Mouse (Mus musculus): Measurements from ENCODE around the gene Vmn1r84. TPM values are rescaled to one million over a fixed set of nuclear protein-coding genes. Genes with fewer than 3 reads are reported as not detected.

The Vmn1r84 gene
- polyA plus RNA-seq (2012; fragmentation: generic; extraction: Trizol), result not detected
- long read RNA-seq, experiment 1, result 0 reads
- long read RNA-seq, experiment 2, result 0 reads

DNA sequence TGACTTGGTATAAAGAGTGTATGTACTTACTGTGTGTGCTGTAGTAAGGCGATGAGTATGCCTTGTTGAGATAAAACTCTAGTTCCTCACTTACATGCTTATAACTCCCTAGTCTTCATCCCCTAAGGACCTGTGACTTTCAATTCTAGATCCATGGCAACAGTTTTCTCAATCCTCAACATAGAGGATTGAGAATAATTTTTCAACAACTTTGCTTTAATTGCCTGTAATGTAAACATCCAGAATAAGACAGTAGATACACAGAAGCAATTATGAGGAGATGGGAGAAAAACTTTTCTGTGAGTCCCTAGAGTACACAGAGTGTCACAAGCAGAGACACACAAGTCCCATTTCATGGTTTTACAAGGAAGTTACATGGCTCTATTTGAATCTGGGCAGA, at the start of gene Vmn1r84:
TSS of gene Vmn1r84 (minus strand) at position 101 of the 400 bp plus-strand sequence.
- Histone ChIP-seq H3K36me3 (ENCODE audit: control insufficient read depth, insufficient read depth) (no peaks in the 10 kb centered on the region), H3ac (ENCODE audit: control insufficient read depth, insufficient read length, low read depth) (no peak within 1 kb of the TSS), H3K27me3 (ENCODE audit: control insufficient read depth, insufficient read depth, insufficient read length) (no peaks in the 10 kb centered on the region), H3K79me3 (ENCODE audit: low read depth) (no peaks in the 10 kb centered on the region), H3K79me2 (ENCODE audit: control insufficient read depth, insufficient read depth) (no peaks in the 10 kb centered on the region), H3K4me3 (ENCODE audit: insufficient read depth, poor library complexity, severe bottlenecking) (no peak within 1 kb of the TSS)
- TF ChIP-seq CTCF (IDR thresholded peaks at IDR 0.05; ENCODE audit: control insufficient read depth, insufficient read depth, insufficient read length) (no peak), FOSL1 (IDR thresholded peaks at IDR 0.05; ENCODE audit: insufficient read depth, low read length, poor library complexity, severe bottlenecking) (no peak), USF1 (IDR thresholded peaks at IDR 0.05; ENCODE audit: low read depth) (no peak), MYOG (IDR thresholded peaks at IDR 0.05; ENCODE audit: control insufficient read depth, extremely low read depth, insufficient read length) (no peak), MAX (IDR thresholded peaks at IDR 0.05) (no peak), CEBPB (IDR thresholded peaks at IDR 0.05; ENCODE audit: low read depth) (no peak), MYOD1 (IDR thresholded peaks at IDR 0.05; ENCODE audit: control insufficient read depth, insufficient read length, low read depth) (no peak)

DNA sequence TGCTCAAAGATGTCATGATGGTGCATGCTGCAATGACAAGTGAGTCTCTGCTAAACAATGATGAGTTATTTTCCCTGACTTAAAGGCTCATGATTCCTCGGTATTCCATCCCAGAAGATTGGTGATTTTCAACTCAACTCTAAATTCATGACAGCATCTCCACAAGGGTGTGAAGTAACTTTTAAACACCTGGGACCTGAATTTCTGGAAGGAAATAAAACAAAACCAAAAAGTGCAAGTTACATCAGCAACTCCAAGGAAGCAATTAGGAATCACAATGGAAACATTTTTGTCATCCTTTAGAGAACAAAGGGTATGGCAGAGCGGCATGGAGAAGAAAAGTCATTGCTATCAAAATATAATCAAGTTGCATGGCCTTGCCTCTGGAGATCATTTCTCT, 39.7 kb downstream of the Vmn1r84 start, which contains the start of gene Vmn1r83:
TSS of gene Vmn1r83 (minus strand) at position 101 of the 400 bp plus-strand sequence.
- no peaks in the 10 kb centered on the region for H3K36me3 ChIP-seq (ENCODE audit: control insufficient read depth, insufficient read depth)
- H3K4me3 ChIP-seq (ENCODE audit: insufficient read depth, poor library complexity, severe bottlenecking), result no peak within 1 kb of the TSS
- no peaks in the 10 kb centered on the region for H3K79me3 ChIP-seq (ENCODE audit: low read depth)
- no peak within 1 kb of the TSS for H3ac ChIP-seq (ENCODE audit: control insufficient read depth, insufficient read length, low read depth)
- no peaks in the 10 kb centered on the region for H3K27me3 ChIP-seq (ENCODE audit: control insufficient read depth, insufficient read depth, insufficient read length)
- TF ChIP-seq CTCF (IDR thresholded peaks at IDR 0.05; ENCODE audit: control insufficient read depth, insufficient read depth, insufficient read length) (no peak), MAX (IDR thresholded peaks at IDR 0.05) (no peak), FOSL1 (IDR thresholded peaks at IDR 0.05; ENCODE audit: insufficient read depth, low read length, poor library complexity, severe bottlenecking) (no peak), USF1 (IDR thresholded peaks at IDR 0.05; ENCODE audit: low read depth) (no peak), MYOD1 (IDR thresholded peaks at IDR 0.05; ENCODE audit: control insufficient read depth, insufficient read length, low read depth) (no peak), CEBPB (IDR thresholded peaks at IDR 0.05; ENCODE audit: low read depth) (no peak), MYOG (IDR thresholded peaks at IDR 0.05; ENCODE audit: control insufficient read depth, extremely low read depth, insufficient read length) (no peak)
- H3K79me2 ChIP-seq (ENCODE audit: control insufficient read depth, insufficient read depth), result no peaks in the 10 kb centered on the region

Small RNA genes lying within 50 kb of the gene (microRNA-seq; reads per million reads assigned to microRNA genes)
- not detected for gene Gm23521 (ENCODE audit: borderline microRNAs expressed)

Other genes starting within 250 kb of the Vmn1r84 start
- not detected for gene Vmn1r78, start 219.0 kb downstream of the Vmn1r84 start, polyA plus RNA-seq (2012; fragmentation: generic; extraction: Trizol)
- not detected for gene Vmn1r79, start 198.0 kb downstream of the Vmn1r84 start, polyA plus RNA-seq (2012; fragmentation: generic; extraction: Trizol)
- gene Vmn1r80, start 180.0 kb downstream of the Vmn1r84 start, polyA plus RNA-seq (2012; fragmentation: generic; extraction: Trizol), result not detected
- gene Vmn1r81, start 101.0 kb downstream of the Vmn1r84 start, polyA plus RNA-seq (2012; fragmentation: generic; extraction: Trizol), result not detected
- gene Vmn1r82, start 68.8 kb downstream of the Vmn1r84 start, polyA plus RNA-seq (2012; fragmentation: generic; extraction: Trizol), result not detected
- not detected for gene Vmn1r83, start 39.8 kb downstream of the Vmn1r84 start, polyA plus RNA-seq (2012; fragmentation: generic; extraction: Trizol)
- 0.39 TPM for gene Zfp551, start 53.5 kb upstream of the Vmn1r84 start, polyA plus RNA-seq (2012; fragmentation: generic; extraction: Trizol)
- 1.7 TPM for gene Zfp606, start 109.0 kb upstream of the Vmn1r84 start, polyA plus RNA-seq (2012; fragmentation: generic; extraction: Trizol)
- not detected for gene 2900092C05Rik, start 143.2 kb upstream of the Vmn1r84 start, polyA plus RNA-seq (2012; fragmentation: generic; extraction: Trizol)
- gene Vmn2r53, start 239.5 kb upstream of the Vmn1r84 start, polyA plus RNA-seq (2012; fragmentation: generic; extraction: Trizol), result not detected